Mouse (Mus musculus): ENCODE measurements around the gene Htr1d. TPM values are rescaled to one million over a fixed set of nuclear protein-coding genes. Genes with fewer than 3 reads are reported as not detected.
A peak's percentile ranks its signal among the peaks of the same experiment; 100 is the strongest.

Htr1d gene
- polyA plus RNA-seq, 1 experiment from 2014 or later, result 0.52 TPM

- Histone ChIP-seq H3K36me3 (no peaks in the 10 kb centered on the region), H3K9me3 (no peaks in the 10 kb centered on the region), H3K4me2 (replicated peaks) (peak overlapping the region; percentile 84), H3K4me3 (replicated peaks) (peak overlapping the region; percentile 47), H3K9ac (replicated peaks) (peak overlapping the region; percentile 65), H3K4me1 (replicated peaks) (peaks cover 22% of the 10 kb centered on the region), H3K27me3 (peaks cover 81% of the 10 kb centered on the region), H3K27ac (no peak overlapping the region)
- 3% methylated on average over 15 of the region's 15 CpGs for WGBS
- no peak; the same call in 1 of the 2 replicates for ATAC-seq
Measured at GRCm38 (mm10) chr4:136425000-136425288, 1.6 kb downstream of the Htr1d start.

DNA sequence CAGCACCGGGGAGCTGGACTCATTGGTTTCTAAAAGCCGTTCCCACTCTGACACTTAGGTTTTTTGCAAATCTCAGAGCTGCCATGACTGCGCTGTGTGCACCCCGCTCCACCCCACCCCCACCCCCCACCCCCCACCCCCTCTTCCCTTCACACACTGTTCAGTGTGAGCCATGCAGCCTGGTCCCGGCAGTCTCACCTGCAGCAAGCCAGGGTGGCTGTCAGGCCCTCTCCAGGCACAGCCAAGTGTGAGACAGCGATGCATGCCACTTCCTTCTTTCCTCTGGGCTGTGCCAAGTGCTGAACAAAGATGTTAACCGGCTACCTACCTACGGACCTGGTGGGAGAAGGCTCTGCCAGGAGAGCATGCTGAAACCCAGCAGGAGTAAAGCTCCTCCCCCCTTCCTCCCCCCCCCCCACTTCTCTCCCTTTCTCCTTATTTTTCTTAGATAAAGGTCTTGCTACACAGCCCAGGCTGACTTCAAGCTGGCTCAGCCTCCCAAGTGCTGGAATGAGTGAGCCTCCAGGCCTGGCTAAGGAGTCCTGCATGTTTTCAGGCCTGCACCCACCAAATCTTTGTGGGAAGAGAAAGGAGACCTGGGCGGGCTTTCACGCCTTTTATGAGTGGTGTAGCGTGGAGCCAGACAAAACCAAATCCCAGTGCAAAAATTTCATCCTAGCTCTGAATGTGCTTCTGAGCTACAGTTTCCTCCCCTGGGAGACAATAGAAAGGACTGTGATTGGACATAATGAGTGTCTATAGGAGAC lies 7.5 kb downstream of the Htr1d start:
- no peak overlapping the region; the same call in 1 of the 2 replicates for H3K4me2 ChIP-seq (replicated peaks)
- peak; percentile 62; the same call in 1 of the 2 replicates for ATAC-seq
- no peak overlapping the region for H3K4me3 ChIP-seq (replicated peaks)
- H3K36me3 ChIP-seq, result no peaks in the 10 kb centered on the region
- peaks cover 12% of the 10 kb centered on the region; the same call in 1 of the 2 replicates for H3K4me1 ChIP-seq (replicated peaks)
- WGBS, result 21% methylated on average over 11 of the region's 11 CpGs
- H3K9me3 ChIP-seq, result no peaks in the 10 kb centered on the region
- H3K27me3 ChIP-seq, result peaks cover 33% of the 10 kb centered on the region
- H3K9ac ChIP-seq (replicated peaks), result no peak overlapping the region
- no peak overlapping the region for H3K27ac ChIP-seq

DNA sequence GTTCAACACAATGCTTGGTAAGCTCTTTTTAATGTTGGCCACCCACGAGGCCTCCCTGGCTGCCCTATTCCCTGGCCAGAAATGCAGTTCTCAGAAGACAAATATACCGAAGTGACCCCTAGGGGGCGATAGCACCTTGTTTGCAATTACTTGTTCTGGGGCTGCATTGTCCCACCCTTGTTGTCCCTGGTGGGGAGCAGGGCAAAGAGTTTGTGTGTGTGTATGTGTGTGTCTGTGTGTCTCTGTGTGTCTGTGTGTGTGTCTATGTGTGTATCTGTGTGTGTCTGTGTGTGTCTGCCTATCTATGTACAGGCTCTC lies 8.0 kb downstream of the Htr1d start:
- Histone ChIP-seq H3K4me3 (replicated peaks) (no peak overlapping the region), H3K9ac (replicated peaks) (no peak overlapping the region), H3K9me3 (no peaks in the 10 kb centered on the region), H3K27ac (no peak overlapping the region), H3K4me1 (replicated peaks) (peaks cover 12% of the 10 kb centered on the region; the same call in 1 of the 2 replicates), H3K4me2 (replicated peaks) (no peak overlapping the region), H3K36me3 (no peaks in the 10 kb centered on the region), H3K27me3 (peaks cover 28% of the 10 kb centered on the region)
- 2% methylated on average over 3 of the region's 3 CpGs for WGBS
- ATAC-seq, result peak; percentile 56; the same call in 1 of the 2 replicates

GRCm38 (mm10) chr4:136434029-136434428 lies 10.7 kb downstream of the Htr1d start:
- 88% methylated on average over 4 of the region's 4 CpGs for WGBS
- Histone ChIP-seq H3K9ac (replicated peaks) (no peak overlapping the region), H3K4me1 (replicated peaks) (peaks cover 16% of the 10 kb centered on the region), H3K4me2 (replicated peaks) (no peak overlapping the region), H3K27ac (no peak overlapping the region), H3K9me3 (no peaks in the 10 kb centered on the region), H3K4me3 (replicated peaks) (no peak overlapping the region), H3K36me3 (no peaks in the 10 kb centered on the region), H3K27me3 (peaks cover 11% of the 10 kb centered on the region)
- no peak for ATAC-seq

DNA sequence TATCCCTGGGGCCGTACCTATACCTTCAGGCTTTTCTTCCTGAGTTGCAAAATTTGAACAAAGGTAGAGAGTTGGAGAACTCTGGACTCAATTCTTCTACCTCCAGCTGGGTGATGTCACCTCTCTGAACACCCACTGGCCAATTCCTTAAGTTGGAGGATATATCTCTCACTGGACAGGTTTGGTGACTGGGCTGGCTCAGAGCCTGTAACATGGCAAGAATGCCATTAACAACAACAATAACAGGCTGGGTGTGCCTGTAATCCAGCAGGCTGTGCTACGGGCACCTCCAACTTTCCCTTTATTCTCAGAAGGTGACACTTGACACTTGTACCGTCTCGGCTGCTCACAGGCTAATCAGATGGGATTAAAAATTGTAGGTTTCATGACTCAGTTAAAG lies 15.8 kb downstream of the Htr1d start:
- H3K9ac ChIP-seq (replicated peaks), result no peak overlapping the region
- WGBS, result 60% methylated on average over 4 of the region's 4 CpGs

GRCm38 (mm10) chr4:136441354-136442043 lies 18.2 kb downstream of the Htr1d start:
- H3K4me3 ChIP-seq (replicated peaks), result no peak overlapping the region
- H3K4me1 ChIP-seq (replicated peaks), result peaks cover 4% of the 10 kb centered on the region
- no peak for ATAC-seq
- no peaks in the 10 kb centered on the region for H3K9me3 ChIP-seq
- no peaks in the 10 kb centered on the region for H3K27me3 ChIP-seq
- H3K4me2 ChIP-seq (replicated peaks), result no peak overlapping the region
- H3K36me3 ChIP-seq, result no peaks in the 10 kb centered on the region
- no peak overlapping the region for H3K27ac ChIP-seq
- H3K9ac ChIP-seq (replicated peaks), result no peak overlapping the region
- 64% methylated on average over 15 of the region's 15 CpGs for WGBS

More for the DNA sequence above, 15.8 kb downstream of the Htr1d start:
- ATAC-seq, result no peak
- Histone ChIP-seq H3K4me2 (replicated peaks) (no peak overlapping the region), H3K27ac (no peak overlapping the region), H3K4me3 (replicated peaks) (no peak overlapping the region), H3K27me3 (no peaks in the 10 kb centered on the region), H3K9me3 (no peaks in the 10 kb centered on the region), H3K36me3 (no peaks in the 10 kb centered on the region), H3K4me1 (replicated peaks) (peaks cover 4% of the 10 kb centered on the region)

DNA sequence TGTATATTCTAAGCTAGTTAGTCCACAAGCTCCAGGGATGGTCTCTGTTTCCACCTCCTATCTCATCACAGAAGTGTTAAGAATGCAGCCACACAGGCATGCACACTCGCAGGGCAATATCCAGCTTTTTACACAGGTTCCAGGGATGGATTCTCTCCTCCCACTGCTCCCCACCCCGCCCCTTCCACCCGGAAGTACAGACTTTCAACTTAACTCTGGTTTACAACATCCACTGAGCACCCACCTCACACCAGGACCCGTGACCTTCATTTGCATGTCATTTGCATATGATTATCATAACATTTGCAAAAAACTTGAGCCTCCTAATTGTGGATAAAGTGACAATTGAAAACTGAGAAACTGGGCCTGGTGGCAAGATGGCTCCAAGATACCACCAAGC lies 21.2 kb downstream of the Htr1d start:
- Histone ChIP-seq H3K27me3 (no peaks in the 10 kb centered on the region), H3K4me1 (replicated peaks) (no peaks in the 10 kb centered on the region), H3K27ac (no peak overlapping the region), H3K36me3 (no peaks in the 10 kb centered on the region), H3K9me3 (no peaks in the 10 kb centered on the region), H3K4me2 (replicated peaks) (no peak overlapping the region), H3K4me3 (replicated peaks) (no peak overlapping the region), H3K9ac (replicated peaks) (no peak overlapping the region)
- ATAC-seq, result no peak
- 74% methylated on average over 4 of the region's 4 CpGs for WGBS

GRCm38 (mm10) chr4:136449795-136450194 lies 26.5 kb downstream of the Htr1d start:
- Histone ChIP-seq H3K4me3 (replicated peaks) (no peak overlapping the region), H3K27ac (no peak overlapping the region), H3K36me3 (no peaks in the 10 kb centered on the region), H3K9me3 (no peaks in the 10 kb centered on the region), H3K27me3 (no peaks in the 10 kb centered on the region), H3K9ac (replicated peaks) (no peak overlapping the region), H3K4me2 (replicated peaks) (no peak overlapping the region), H3K4me1 (replicated peaks) (peaks cover 6% of the 10 kb centered on the region)
- no peak for ATAC-seq
- WGBS, result 94% methylated on average over 5 of the region's 5 CpGs

DNA sequence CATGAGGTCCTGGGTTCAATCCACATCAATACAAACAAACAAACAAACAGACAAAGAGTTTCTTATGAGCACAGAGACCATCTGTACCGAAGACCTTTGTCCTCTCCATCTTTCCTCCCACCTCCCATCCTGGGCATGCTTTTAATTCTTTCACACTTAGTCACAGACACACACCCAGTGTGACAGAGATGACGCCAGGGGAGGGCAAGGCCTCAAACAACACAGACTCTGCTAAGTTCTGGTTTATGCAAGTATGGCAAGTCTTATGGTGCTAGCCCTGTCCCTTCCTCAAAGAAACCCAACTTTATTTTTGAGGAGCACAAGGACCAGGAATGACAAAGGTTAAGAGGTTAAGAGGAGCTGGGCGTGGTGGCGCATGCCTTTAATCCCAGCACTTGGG lies 26.9 kb downstream of the Htr1d start:
- 84% methylated on average over 4 of the region's 4 CpGs for WGBS
- Histone ChIP-seq H3K9ac (replicated peaks) (no peak overlapping the region), H3K36me3 (no peaks in the 10 kb centered on the region), H3K4me1 (replicated peaks) (peaks cover 11% of the 10 kb centered on the region), H3K4me2 (replicated peaks) (no peak overlapping the region), H3K27ac (no peak overlapping the region), H3K4me3 (replicated peaks) (no peak overlapping the region), H3K9me3 (no peaks in the 10 kb centered on the region), H3K27me3 (no peaks in the 10 kb centered on the region)
- ATAC-seq, result no peak

DNA sequence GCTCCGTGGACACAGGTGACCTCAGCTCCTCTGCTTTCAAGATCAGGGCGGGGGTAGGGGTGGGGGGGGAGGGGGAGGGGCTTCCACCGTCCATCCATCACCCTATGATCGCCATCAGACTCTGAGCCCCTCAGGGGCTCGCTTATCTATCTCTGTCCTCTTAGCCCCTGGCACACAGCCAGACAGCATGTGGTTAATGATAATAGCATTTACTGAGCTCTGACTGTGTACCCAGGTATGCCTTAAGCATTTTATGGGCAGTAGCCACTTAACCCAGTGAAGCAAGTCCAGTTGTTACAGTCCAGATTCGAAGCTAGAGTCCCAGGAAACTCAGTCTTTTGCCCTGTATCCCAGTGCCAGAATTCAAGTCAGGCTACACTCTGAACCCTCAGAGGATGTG lies 28.2 kb downstream of the Htr1d start:
- Histone ChIP-seq H3K27me3 (no peaks in the 10 kb centered on the region; the same call in 1 of the 2 replicates), H3K36me3 (no peaks in the 10 kb centered on the region), H3K27ac (no peak overlapping the region), H3K4me3 (replicated peaks) (no peak overlapping the region), H3K9me3 (no peaks in the 10 kb centered on the region), H3K9ac (replicated peaks) (no peak overlapping the region), H3K4me2 (replicated peaks) (no peak overlapping the region), H3K4me1 (replicated peaks) (peaks cover 11% of the 10 kb centered on the region)
- WGBS, result 36% methylated on average over 6 of the region's 6 CpGs
- no peak for ATAC-seq

DNA sequence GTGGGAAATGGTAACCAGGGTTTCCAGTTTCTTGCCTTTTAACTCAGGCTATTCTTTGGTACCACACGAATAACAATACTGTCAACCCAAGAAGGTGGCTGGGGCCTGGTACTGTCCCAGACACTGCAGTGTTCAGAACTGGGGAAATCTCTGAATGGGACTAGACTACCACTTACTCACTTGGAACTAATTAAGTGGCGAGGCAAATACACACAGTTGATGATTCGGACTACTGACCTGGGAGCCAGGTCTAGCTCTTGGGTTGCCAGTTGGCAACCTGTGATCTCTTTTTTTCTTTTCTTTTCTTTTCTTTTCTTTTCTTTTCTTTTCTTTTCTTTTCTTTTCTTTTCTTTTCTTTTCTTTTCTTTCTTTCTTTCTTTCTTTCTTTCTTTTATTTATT lies 29.0 kb downstream of the Htr1d start:
- Histone ChIP-seq H3K27ac (no peak overlapping the region), H3K36me3 (no peaks in the 10 kb centered on the region), H3K4me1 (replicated peaks) (peaks cover 11% of the 10 kb centered on the region), H3K27me3 (no peaks in the 10 kb centered on the region; the same call in 1 of the 2 replicates), H3K9ac (replicated peaks) (no peak overlapping the region), H3K4me3 (replicated peaks) (no peak overlapping the region), H3K9me3 (no peaks in the 10 kb centered on the region), H3K4me2 (replicated peaks) (no peak overlapping the region)
- ATAC-seq, result no peak
- 80% methylated on average over 3 of the region's 3 CpGs for WGBS

DNA sequence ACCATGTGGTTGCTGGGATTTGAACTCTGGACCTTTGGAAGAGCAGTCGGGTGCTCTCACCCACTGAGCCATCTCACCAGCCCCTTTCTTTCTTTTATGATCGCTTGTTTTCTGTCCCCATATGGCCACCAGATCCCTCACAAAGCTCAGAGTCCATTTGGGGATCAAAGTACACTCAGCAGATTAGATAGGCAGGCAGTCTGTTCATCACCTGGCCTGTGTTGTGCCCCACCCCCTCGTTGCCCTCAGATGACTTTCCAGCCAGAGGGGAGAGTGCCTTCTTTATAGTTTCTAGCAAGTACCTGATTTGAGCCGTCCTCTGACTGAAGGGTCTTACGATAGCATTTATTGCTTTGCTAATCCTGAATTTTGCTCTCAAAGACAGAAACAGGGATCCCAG lies 29.5 kb downstream of the Htr1d start:
- no peaks in the 10 kb centered on the region for H3K9me3 ChIP-seq
- no peak for ATAC-seq
- no peak overlapping the region for H3K27ac ChIP-seq
- H3K27me3 ChIP-seq, result no peaks in the 10 kb centered on the region; the same call in 1 of the 2 replicates
- no peak overlapping the region for H3K4me3 ChIP-seq (replicated peaks)
- H3K4me2 ChIP-seq (replicated peaks), result no peak overlapping the region
- no peak overlapping the region for H3K9ac ChIP-seq (replicated peaks)
- WGBS, result 81% methylated on average over 5 of the region's 5 CpGs
- peaks cover 11% of the 10 kb centered on the region for H3K4me1 ChIP-seq (replicated peaks)
- H3K36me3 ChIP-seq, result no peaks in the 10 kb centered on the region

All from midbrain, embryonic 13.5 days (tissue).